Mouse (Mus musculus) spleen, postnatal 4 days (tissue): ENCODE results near the gene Tbc1d8.

Experiments
- DNase-seq, 2 experiments: peaks; one replicate each; pipeline ENCODE4 v3.0.0; 2022; ENCODE audit warnings: low spot score in 2 of 2

Gene Tbc1d8

DNA sequence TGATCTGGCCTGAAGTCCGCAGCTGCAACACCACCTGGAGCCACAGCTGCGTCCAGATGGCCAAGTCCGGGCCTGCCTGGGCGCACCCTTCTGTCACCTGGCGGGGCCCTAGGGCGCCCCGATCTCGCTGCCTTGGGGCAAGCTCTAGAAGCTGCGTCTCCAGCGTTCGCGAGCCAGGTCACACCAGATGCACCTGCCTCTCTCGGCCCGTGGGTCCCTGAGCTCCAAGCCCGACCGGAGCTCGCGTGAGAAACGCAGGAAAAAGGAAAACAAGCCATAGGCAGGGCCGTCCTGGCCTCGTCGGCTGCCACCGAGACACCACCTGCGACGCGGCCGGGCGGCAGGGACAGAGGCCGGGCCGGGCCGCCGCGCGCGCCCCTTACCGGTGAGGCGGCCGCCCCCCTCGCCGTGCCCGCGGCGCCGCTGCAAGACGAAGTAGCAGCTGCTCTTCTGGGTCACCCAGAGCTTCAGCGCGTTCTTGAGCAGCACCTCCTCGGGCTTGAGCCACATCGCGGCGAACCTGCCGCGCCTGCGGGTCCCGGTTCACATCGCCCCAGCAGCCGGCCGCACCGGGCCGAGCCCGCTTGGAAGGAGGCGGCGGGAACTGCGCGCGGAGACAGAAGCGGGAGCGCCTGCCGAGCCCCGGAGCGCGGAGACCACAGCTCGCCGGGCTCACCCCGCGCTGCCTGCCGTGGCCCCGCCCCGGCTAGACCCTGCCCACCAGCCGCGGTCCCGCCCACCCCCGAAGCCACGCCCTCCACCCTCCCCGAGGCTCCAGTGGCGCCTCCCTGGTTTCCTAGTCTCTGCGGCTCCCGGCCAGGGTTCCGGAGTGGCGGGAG lies at the start of gene Tbc1d8:
Tbc1d8 (minus strand) TSS at position 699 of the 839 bp plus-strand sequence.
- DNase-seq = peak; percentile 79 to 91

DNA sequence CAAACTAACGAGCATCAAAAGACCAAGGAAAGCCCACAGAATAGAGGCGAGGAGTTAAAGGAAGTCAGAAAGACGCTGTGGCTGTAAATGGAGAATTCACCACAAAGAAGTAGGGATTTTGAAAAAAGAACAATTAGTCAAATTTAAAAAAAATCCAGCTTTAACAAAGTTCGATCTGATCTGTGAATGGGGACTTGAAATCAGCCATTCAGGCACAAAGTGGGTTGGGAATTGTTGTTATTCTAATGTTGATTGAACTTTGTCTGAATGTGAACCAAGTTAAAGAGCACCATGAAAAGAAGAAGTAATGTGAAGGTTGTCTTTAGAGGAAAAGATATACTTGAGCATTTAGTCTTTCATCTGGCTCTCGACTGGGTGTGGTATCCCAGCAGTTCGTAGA lies 49.8 kb upstream of the Tbc1d8 start:
- DNase-seq = no peak

- peak; percentile 80 to 96 for DNase-seq
These were observed 48.9 kb upstream of the Tbc1d8 start for GRCm38 (mm10) chr1:39527432-39527831.

DNA sequence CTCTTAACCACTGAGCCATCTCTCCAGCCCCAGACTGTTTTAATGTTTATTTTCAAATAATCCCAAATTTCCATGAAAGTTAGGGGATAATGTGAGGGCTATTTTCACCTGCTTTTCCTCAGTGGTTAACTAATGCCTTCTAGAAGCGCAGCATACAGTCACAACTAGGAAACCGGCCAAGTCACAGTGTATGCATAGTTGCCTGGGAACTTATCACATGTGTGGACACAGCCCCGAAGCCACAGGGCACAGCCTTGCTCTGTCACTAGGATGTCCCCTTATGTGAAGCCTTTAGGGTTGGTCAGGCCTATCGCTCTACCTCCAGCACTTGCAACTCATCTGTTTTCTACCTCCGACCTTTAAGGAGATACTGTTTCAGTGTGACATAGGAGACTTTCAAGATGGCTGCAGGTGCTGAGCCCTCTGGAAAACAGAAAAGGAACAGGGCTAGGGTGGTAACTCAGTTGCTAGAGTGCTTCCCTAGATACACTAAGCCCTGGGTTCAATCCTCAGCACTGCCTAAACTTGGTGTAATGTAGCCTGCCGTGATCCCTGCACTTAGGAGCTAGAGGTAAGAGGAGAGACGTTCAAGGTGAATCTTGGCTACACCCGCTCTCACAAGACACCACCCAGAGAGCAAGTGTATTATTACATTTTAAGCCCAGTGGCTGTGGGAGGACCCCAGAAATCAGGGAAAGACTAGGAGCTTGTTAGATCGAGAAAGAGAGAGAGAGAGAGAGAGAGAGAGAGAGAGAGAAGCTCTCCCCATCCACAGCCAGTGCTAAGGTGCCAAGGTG lies 48.0 kb upstream of the Tbc1d8 start:
- no peak for DNase-seq

DNA sequence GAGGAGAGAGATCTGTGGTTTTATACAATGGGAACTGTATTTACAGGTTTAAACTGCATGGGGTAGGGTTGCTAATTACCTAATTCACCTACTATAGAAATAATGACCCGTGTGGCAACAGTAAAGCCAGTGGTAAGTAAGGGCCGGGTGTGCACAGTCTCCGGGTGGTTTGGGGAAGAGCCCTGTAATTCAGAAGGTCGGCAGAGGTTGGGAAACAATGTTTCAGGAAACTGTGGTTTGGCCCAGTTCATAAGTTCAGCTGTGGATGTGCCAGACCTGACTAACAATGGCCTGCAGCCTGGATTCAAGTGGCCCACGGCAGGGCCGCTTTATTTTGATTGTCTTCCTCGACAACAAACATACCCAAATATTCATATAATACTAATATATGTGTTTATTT lies 47.2 kb upstream of the Tbc1d8 start:
- DNase-seq = no peak

GRCm38 (mm10) chr1:39522519-39522918 lies 44.0 kb upstream of the Tbc1d8 start:
- DNase-seq = no peak

DNA sequence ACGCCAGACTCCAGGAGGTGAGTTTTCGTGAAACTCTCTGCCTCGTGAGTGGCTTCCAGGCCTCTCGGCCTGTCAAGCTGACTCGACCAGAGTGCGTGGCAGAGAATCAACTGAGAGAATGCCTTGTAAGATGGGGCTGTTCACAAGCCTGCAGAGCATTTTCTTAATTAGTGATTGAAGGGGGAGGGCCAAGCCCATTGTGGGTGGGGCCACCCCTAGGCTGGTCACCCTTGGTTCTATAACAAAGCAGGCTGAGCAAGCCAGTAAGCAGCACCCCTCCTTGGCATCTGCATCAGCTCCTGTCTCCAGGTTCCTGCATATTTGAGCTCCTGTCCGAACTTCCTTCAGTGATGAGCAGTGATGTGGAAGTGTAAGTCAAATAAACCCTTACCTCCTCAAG lies 42.8 kb upstream of the Tbc1d8 start:
- DNase-seq = no peak

DNA sequence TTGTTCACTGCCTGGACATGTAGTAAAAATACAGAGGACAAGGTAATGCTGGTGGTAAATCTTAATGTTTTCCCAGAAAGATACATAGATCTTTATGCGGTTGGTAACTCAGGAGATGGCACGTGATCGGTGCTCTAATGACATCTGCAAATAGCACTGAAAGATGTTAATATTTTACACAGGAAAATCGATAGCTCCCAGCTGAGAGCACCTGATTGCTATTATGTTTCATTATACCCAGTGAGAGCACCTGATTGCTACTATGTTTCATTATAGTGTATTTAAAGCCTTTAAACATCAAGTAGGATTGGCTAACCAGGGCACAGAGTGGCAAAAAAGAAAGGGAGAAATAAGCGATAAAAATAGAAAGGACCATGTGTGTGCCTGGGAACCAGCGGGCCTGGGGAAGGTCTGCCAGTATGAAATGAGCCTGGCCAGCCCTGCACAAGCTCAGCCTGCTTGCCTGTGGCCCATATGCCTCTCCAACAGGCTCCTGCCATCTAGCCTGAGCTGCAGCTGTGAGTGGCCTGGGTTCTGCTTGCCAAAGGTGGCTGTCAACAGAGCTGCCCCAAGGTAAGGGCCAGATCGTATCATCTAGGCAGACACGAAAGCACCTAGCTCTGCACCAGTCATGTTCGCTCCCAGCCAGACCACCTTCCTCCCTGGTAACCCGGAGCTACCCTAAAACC lies 36.9 kb upstream of the Tbc1d8 start:
- no peak for DNase-seq

- DNase-seq = no peak
These were observed 33.6 kb upstream of the Tbc1d8 start for GRCm38 (mm10) chr1:39512183-39512582.

DNA sequence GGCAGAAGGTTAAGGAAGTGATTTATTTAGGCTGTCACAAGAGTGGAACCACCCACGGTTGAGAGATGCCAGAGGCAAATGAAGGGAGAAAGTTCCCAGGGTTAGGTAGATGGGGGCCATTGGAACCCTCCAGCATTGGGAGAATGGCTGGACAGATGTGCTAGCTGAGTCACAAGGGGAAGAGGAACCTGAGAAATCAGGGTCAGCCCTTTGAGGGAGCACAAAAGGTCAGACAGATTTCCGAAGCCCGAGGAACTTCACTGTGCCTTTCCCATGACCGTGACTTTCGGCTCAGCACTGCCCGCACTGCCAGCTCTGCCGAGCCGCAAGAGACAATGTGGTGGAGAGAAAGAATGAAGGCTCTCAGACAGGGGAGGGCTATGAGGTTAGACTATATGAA lies 33.2 kb upstream of the Tbc1d8 start:
- no peak for DNase-seq

DNA sequence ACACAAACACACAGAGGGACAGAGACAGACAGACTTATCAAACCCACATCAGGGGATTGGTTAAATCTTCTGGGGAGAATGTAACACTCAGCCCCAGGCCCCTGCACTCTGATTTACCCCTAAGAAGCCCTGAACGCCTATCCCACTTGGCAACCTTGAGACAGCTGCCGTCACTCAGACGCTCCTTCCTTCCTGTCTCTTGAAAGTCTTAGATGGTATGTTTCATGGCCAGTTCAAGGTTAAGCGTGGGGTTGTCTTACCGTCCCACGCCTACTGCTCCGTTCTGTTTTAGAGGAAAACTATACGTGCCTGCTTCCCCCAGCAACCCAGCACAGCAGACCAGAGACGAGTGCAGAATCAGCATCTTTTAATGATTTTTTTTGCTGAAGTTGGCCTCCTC lies 27.0 kb upstream of the Tbc1d8 start:
- no peak for DNase-seq

DNA sequence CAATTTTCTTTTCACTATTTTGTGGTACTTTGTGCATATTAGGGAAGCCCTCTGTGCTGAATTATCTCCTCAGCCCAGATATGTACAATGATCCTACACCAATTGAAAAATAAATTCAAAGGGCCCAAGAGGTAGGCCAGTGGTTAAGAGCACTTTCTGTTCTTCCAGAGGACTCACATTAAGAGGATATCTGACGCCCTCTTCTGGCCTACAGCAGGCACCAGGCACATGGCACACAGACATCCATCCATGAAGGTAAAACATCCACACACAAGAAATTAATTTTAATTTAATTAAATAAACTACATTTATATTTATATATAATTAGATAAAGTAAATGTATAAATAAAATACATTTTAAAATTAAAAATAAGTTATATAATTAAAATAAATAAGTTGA lies 25.7 kb upstream of the Tbc1d8 start:
- DNase-seq = no peak

DNA sequence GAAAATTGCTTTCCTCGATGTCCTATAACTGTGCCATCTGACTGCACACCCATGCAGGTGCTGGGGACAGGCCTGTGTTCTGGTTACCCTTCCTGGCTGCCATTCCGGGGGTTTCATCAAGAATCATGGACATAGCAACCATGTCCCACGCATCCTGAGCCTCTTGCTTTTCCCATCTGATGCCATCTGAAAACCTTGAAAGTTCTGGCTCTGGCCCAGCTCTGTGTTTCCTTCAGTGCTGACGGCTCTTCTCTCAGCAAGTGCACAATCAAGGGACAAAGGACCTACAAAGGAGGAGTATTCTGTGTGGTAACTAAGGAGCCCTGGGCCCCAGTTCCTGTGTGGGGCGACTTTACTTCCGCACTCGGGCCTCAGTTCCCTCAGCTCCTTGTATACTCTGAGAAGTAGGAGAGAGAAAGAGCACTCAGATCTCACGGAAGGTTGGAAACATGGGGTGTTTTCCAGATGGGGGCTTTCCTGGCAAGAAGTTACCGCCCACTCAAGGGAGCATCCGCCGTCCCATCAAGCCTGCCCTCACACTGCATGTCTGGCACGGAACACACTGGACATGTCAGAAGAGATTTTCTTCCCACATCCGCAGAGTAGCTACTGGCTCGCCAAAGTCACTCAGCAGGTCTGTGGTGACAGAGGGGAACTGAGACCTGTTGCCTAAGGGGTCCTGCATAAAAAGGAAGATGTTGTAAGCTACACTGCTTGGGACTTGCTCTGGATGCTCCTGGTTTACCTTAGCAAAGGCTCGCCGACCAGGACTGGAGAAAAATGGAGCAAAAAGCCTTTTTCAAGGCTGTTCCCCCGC lies 24.5 kb upstream of the Tbc1d8 start:
- peak; percentile 29 to 68 for DNase-seq

DNA sequence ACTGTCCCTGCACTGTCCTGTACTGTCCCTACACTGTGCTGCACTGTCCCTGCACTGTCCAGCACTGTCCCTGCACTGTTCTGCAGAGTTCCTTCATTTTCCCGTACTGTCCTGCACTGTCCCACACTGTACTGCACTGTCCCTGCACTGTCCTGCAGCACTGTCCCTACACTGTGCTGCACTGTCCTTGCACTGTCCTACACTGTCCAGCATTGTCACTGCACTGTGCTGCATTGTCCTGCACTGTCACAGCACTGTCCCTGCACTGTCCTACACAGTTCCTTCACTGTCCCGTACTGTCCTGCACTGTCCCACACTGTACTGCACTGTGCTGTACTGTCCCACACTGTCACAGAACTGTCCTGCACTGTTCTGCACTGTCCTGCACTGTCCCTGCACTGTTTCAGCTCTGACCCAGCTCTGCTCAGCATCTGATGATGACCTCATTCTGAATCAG lies 21.0 kb upstream of the Tbc1d8 start:
- DNase-seq = no peak

GRCm38 (mm10) chr1:39497748-39498147 lies 19.2 kb upstream of the Tbc1d8 start:
- DNase-seq = no peak

- no peak for DNase-seq
These were observed 18.4 kb upstream of the Tbc1d8 start for GRCm38 (mm10) chr1:39496995-39497394.

GRCm38 (mm10) chr1:39493664-39494063 lies 15.1 kb upstream of the Tbc1d8 start:
- DNase-seq = no peak

DNA sequence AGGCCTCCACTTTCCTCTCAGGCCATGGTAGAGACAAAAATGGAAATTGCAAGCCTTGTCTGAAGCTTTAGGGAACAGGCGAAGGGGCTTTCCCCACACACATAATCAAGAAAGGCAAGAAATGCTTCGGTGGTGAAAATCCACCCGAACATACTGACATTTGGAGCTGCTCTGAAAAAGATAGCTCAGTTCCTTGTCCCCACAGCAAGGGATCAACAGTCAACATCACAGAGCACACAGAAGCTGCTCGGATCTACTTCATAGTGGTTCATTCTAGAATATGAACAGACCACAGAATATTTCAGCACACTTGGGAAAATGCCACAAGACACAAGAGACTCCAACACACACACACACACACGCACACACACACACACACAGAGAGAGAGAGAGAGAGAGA lies 14.6 kb upstream of the Tbc1d8 start:
- no peak for DNase-seq

DNA sequence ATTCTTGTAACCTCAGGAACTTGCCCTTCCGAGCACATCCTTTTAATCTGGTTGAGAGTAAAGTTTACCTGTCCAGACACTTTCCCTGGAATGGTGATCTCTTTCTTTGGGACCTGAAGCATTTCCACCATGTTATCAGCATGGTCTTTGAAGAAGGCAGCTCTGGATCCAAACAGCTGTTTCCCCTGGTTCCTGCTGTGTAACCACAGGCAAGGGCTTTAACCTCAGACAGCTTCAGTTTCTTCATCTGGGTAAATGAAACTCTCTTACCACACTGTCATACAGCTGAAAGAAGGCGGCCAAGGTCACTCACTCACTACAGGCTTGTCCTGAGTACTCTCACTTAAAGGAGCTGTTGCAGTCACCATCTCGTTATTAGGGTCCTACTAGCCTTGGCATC lies 8.8 kb upstream of the Tbc1d8 start:
- DNase-seq = no peak

DNA sequence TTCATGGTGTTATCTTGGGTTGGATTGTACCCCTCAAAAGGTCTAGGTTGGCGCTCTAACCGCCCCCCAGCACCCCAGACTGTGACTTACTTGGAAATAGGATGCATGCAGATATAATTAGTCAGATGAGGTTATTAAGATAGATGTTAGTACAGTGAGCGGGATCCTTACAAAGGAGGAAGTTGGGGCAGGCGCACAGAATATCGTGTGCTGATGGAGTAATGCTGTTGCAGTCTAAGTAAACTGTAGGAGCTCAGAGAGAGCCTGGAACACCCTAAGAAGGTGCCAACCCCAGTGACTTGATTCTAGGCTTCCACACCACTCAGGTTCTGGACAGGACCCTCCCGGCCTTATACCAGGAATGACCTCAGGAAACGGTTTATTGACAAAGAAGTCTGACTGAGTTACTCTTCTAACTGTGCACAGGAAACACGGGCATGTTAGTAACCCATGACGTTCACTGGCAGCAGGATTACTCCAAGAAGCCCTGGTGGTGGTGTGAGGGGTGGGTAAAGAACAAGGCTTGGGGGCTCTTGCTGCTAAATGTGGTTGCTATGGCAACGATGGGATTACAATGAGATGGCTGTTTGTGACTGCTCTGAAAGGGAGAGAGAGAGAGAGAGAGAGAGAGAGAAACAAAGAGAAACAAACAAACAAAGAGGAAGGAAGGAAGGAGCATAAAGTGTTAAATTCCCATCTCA lies 3.7 kb upstream of the Tbc1d8 start:
- no peak for DNase-seq

GRCm38 (mm10) chr1:39479254-39479653 lies 699 bp upstream of the Tbc1d8 start:
- DNase-seq = no peak
